Mouse (Mus musculus): ENCODE data around the gene P4htm.

DNA sequence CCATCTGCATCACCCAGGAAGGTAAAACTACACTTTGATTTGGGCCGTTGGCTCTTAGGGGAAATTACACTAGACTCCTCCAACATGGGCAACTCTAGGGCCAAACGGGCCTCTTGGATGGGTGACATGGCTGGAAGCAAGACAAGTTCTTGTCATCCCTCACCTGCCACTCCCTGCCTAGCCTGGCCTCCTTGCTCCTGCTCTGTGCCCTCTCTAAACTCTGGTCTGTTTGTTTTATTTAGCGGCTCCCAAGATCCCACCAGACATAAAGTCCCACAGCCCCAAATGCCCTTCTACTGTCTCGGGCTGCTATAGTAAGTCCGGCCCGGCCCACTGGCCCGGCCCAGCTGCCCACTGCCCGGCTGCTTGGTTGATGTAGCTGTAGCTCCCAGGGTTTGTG is 33.8 kb downstream of the P4htm start:
- TF ChIP-seq POLR2A (IDR thresholded peaks at IDR 0.05; ENCODE audit: extremely low read depth, insufficient read depth, low read length) (no peak; the same call in 1 of the 2 replicates), CTCF (IDR thresholded peaks at IDR 0.05; ENCODE audit: extremely low read depth, insufficient read depth, low read length) (no peak)
